Mouse (Mus musculus) fat pad, adult 2 months (tissue): ENCODE measurements around the gene Efhd1.

ENCODE experiments used
- DNase-seq: peaks from one replicate; pipeline ENCODE4 v3.0.0-alpha.2; 2011; ENCODE audit warnings: low read depth, low spot score; ENCODE audit errors: extremely low read depth

Efhd1 gene

DNA sequence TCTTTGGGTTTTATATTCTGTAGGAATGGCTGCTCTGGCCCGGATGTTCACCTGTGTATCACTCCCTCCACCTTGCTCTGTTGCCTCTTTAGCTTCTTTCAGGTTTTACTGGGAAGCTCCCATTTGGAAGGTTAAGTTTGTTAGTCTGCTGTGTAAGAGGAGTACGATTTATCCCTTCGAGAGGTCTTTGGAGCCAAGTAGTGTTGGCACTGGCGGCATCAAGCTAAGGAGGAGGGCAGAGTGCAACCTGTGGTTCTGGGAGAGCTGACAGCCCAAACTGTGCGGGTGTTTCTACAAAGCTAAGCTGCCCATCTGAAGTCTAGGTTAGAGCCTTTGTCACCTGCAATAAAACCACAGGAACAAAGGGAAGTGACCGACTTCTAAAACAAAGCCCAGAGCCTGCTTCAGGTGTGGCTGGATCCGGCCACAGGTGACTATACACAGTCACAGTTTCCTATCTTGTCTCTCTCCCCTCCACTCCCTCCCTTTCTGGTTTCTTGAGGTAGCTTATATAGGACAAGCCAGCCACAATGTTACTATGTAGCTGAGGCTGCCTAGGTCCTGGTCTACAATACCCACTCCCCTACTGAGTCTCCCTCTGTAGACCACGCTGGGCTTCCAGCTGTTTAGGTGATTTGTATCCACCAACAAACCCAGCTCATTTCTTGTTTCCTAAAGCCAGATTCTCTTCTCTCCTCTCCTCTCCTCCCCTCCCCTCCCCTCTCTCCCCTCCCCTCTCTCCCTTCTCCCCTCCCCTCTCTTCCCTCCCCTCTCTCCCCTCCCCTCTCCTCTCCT, 2.3 kb downstream of the Efhd1 start:
- no peak for DNase-seq

DNA sequence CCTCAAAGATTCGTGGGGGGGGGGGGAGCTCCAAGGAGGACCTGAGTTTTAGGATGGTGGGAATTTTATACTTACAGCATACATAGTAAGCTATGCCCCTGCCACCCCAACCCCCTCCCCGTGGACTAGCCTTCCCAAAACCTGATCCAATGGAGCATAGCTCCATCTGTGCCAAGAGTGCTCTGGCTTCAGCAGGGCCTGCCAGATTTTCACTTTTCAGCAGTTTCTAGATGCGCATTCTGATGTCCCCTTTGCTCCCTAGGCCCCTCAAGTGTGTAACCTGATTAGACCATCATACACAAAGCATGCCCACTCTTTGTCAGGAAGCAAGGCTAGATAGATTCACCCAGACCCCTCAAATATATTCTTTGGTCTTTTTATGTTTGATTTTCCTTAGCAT, 6.0 kb downstream of the Efhd1 start:
- DNase-seq, result no peak

- DNase-seq, result no peak
These were observed 6.7 kb downstream of the Efhd1 start for GRCm38 (mm10) chr1:87270641-87271467.

DNA sequence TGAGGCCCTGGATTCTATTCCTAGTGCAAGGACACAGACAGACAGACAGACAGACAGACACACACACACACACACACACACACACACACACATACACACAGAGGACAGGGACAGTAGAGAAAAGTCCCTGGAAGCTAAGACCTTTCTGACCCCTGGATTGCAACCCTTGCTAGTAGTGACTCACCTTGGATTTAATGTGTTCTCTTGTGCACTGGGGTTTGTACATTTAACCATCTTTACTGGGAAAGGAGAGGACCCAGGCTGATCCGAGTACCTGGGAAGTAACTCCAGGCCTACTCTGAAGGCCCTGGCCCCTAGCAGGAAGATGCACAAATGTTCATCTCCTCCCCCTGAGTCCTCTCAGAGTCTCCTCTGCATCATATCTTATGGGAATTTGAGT, 7.4 kb downstream of the Efhd1 start:
- DNase-seq, result no peak

DNA sequence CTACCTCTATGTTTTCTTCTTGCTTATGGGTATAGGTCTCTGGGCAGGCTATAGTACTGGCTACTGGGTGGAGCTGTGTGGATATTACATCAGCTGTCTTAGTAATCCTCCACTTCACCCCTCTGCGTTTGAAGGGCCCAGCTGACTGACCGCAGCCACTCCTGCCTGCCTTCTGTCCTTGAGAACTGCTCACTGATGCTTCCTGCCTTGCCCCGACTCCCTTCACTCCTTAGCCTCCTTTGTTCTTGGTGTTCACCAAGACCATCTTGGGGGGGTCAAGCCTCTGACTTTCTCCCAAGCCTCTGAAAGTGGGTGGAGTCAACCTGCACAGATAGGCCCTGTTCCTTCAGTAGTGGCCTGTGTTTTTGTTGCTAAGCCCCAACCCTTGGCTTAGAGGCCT, 8.3 kb downstream of the Efhd1 start:
- DNase-seq, result no peak

DNA sequence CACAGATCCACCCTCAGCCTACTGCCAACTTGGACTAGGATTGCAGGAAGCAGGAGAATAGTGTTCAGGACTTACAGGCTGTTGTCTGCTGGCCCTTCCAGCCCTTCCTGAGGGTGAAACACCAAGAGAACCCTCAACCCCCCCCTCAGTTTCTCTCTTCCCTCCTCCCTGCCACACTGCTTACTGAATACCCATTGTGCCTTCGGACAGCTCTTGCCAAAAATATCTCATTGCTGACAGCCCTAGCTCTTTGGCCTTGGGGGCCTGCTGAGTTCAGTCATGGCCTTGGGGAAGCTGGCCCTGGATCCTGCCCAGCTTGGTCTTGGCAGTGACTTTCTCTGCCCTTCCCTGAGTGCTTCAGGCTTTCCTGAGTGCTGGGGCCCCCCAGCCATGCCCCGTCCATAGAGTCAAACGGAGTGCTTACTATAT, 9.4 kb downstream of the Efhd1 start:
- DNase-seq, result no peak

DNA sequence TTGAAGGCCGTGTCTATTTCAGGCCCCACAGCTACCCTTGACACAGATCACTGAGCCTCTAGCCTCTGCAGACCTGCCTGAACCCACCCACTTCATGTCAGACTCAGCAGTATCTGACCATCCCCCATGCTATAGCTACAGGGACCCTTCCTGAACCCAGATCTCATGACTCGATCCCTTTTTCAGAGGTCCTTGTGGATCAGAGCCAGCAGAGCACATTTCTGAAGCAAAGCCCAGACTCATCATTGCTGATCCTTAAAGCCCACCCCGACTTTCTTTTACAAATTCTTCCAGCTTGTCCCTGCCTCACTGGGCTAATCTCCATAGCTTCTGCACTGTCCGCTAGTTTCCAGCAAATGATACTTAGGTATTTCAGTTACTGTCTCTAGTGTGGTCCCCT, 10.0 kb downstream of the Efhd1 start:
- no peak for DNase-seq

DNA sequence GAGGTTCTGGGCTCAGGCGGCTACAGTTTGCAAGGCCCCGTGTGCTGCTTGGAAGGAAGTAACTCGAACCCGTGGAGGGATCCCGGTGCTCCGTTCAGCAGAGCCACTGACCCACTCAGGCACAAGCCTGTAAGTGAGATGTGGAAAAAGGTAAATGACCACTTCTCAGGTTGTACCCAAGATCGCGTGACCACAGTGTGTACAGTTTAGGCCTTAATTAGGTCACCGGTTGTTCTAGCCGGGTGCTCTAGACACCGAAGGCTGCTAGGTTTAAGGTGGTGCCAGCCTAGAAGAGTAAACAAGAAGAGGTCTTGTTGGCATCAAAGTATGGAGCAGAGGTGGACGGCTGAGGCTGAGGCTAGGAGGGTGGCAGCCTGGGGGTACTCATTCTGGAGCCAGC, 11.0 kb downstream of the Efhd1 start:
- DNase-seq, result no peak

GRCm38 (mm10) chr1:87276056-87276455, 11.9 kb downstream of the Efhd1 start:
- no peak for DNase-seq

- DNase-seq, result no peak
These were observed 16.1 kb downstream of the Efhd1 start for GRCm38 (mm10) chr1:87280281-87280680.

DNA sequence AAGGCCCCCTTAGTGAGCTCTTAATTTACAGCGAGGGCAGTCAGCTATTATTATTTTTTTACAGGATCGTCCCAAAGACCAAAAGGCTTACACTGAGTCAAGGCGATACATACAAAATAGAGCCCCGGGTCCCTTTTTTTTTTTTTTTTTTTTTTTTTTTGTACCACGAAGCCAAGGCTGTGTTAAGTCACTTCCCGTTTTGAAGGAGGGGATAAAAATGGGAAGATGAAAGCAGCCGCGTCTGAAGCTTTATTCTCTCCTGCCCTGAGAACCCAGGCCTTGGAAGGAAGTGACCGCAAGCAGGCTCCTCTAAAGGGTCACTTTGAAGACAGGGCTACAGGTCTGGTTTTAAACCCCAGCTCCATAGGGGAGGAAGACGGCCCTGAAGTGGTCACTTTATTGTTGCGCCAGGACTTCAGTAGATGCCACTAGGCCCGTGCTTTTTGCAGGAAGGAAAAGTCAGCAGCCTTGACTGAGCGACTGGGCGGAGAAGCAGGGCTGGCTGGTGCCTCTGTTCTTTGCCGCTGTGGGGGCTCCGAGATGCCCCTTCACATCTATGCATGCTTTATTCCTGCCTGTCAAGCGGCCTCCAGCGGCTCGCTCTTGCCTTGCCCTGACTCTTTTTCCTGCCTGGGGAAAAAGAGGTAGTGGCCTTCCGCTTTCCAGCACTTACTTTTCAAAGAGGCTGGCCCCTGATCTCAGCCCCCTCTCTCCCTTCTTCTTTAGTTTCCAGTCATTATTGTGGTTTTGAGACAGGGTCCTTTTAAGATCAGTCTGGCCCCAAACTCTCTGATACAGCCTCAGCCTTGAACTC, 17.6 kb downstream of the Efhd1 start:
- DNase-seq, result no peak

GRCm38 (mm10) chr1:87282413-87282788, 18.2 kb downstream of the Efhd1 start:
- DNase-seq, result no peak

GRCm38 (mm10) chr1:87283410-87283960, 19.3 kb downstream of the Efhd1 start:
- DNase-seq, result no peak

DNA sequence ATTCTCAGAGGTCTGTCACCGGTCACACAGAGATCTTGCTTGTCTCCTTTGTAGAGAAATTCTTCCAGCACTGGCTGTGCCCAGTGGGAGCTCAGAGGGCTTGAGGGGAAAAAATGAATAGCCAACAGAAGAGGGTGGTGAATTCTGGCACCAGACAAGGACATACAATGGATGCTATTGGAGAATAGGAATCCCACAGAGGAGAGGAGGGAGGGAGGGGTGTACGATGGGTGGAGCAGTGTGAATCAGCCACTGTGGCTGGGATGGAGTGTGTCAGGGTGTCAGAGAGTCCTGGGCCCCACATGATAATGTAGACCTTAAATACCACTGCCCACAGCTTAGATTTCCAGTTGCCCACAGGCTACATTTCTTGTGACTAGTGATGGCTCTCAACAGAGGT, 22.9 kb downstream of the Efhd1 start:
- DNase-seq, result no peak

- no peak for DNase-seq
These were observed 27.3 kb downstream of the Efhd1 start for GRCm38 (mm10) chr1:87291416-87291815.

GRCm38 (mm10) chr1:87292420-87293190, 28.4 kb downstream of the Efhd1 start:
- no peak for DNase-seq

DNA sequence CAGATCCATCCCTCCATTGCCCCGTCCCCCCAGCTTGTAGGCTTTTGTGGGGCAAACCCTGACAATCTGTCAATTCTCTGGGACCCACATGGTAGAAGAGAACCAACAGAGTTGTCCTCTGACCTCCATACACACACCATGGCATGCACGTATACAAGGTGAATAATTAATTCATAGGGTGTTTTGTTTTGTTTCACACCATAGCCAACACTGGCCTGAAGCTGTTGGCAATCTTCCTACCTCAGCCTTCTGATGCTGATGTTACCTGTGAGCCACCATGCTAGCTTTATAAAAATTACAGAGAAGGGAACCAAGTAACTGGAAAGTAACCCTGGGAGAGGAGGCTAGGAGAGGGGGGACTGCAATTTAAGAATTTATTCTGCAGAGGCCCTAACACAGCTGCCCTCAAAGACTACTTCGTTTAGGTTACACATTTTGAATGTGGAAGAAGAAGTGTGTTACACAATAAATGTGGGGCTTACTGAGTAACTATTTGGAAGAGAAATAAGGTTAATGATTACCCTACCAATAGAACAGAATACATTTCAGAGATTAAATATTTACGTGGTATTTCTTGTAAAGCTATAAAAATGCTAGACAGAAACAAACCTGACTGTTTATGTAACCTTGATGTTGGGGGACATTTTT, 30.0 kb downstream of the Efhd1 start:
- DNase-seq, result no peak

DNA sequence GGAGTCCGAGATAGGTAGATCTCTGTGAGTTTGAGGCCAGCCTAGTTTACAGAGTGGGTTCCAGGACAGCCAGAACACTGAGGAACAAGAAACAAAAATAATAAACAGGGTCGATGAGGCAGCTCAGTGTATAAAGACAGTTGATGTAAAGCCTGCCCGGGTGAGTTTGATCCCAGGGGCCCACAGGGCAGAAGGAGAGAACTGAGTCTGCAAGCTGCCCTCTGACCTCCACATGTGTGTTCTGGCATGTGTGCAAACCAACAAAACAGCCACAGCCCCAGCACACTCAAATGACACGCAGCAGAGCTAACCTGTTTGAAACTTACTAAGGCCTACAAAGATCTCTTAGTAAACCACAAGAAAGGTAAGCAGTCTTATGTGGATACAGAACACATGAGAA, 30.8 kb downstream of the Efhd1 start:
- DNase-seq, result no peak

- DNase-seq, result no peak
These were observed 33.3 kb downstream of the Efhd1 start for GRCm38 (mm10) chr1:87297346-87297925.
